Mouse (Mus musculus) erythroid progenitor cell, adult 5-6 weeks (primary cell): ENCODE data around the gene Aif1l. TPM values are rescaled to one million over a fixed set of nuclear protein-coding genes. Genes with fewer than 3 reads are reported as not detected.
A peak's percentile ranks its signal among the peaks of the same experiment; 100 is the strongest.

Source experiments
- ATAC-seq: replicated peaks from 2 replicates; pipeline ENCODE4 v1.8.0; 2016; ENCODE audit warnings: moderate number of reproducible peaks, mild to moderate bottlenecking, moderate TSS enrichment, inconsistent platforms; ENCODE audit not compliant: poor library complexity, low FRiP score, severe bottlenecking
- total RNA-seq, 2 experiments: library from RNA; stranded (forward) in 1 of 2; stranded (reverse) in 1 of 2; fragments of 150-400 nt in 1 of 2; fragments of 186-747, 209-891 nt in 1 of 2; gene quantifications; 2 replicates each; pipeline versions ENCODE4 v1.2.3 to v1.2.4; 2015 to 2017; ENCODE audit warnings: low replicate concordance in 2 of 2

The Aif1l gene
- total RNA-seq, 2 experiments from 2014 or later, result not detected

- ATAC-seq, result no peak
These were observed 1.1 kb upstream of the Aif1l start for GRCm38 (mm10) chr2:31948801-31949200.

- ATAC-seq, result no peak
These were observed 1.0 kb downstream of the Aif1l start for GRCm38 (mm10) chr2:31950966-31951365.

GRCm38 (mm10) chr2:31952236-31952635, 2.3 kb downstream of the Aif1l start:
- no peak for ATAC-seq

- no peak for ATAC-seq
These were observed 2.8 kb downstream of the Aif1l start for GRCm38 (mm10) chr2:31952725-31953124.

- no peak for ATAC-seq
These were observed 3.7 kb downstream of the Aif1l start for GRCm38 (mm10) chr2:31953687-31954086.

GRCm38 (mm10) chr2:31954779-31955181, 4.8 kb downstream of the Aif1l start:
- ATAC-seq, result no peak

GRCm38 (mm10) chr2:31955686-31956085, 5.7 kb downstream of the Aif1l start:
- no peak for ATAC-seq

- ATAC-seq, result no peak
These were observed 7.3 kb downstream of the Aif1l start for GRCm38 (mm10) chr2:31957211-31957610.

GRCm38 (mm10) chr2:31960986-31961385, 11.0 kb downstream of the Aif1l start:
- no peak for ATAC-seq

GRCm38 (mm10) chr2:31961791-31962222, 11.9 kb downstream of the Aif1l start:
- no peak for ATAC-seq

- ATAC-seq, result no peak
These were observed 12.7 kb downstream of the Aif1l start for GRCm38 (mm10) chr2:31962501-31963224.

GRCm38 (mm10) chr2:31963491-31963890, 13.6 kb downstream of the Aif1l start:
- no peak for ATAC-seq

- no peak for ATAC-seq
These were observed 14.3 kb downstream of the Aif1l start for GRCm38 (mm10) chr2:31964191-31964590.

- peak; percentile 76 for ATAC-seq
These were observed 15.2 kb downstream of the Aif1l start for GRCm38 (mm10) chr2:31965110-31965509.

- no peak for ATAC-seq
These were observed 16.9 kb downstream of the Aif1l start for GRCm38 (mm10) chr2:31966801-31967200.

- no peak for ATAC-seq
These were observed 22.6 kb downstream of the Aif1l start for GRCm38 (mm10) chr2:31972589-31972988.

GRCm38 (mm10) chr2:31974141-31974808, 24.3 kb downstream of the Aif1l start, which contains the start of gene Nup214:
Gene Nup214, plus strand, starts transcription at chr2:31974436.
- peak; percentile 98 for ATAC-seq

- ATAC-seq, result no peak
These were observed 25.0 kb downstream of the Aif1l start for GRCm38 (mm10) chr2:31974809-31975371.

- ATAC-seq, result no peak
These were observed 37.8 kb downstream of the Aif1l start for GRCm38 (mm10) chr2:31987774-31988173.

- no peak for ATAC-seq
These were observed 41.0 kb downstream of the Aif1l start for GRCm38 (mm10) chr2:31990961-31991360.

- no peak for ATAC-seq
These were observed 45.0 kb downstream of the Aif1l start for GRCm38 (mm10) chr2:31994896-31995295.
